ENCODE assay signal across 10 mouse cellular contexts in the genomic region with DNA sequence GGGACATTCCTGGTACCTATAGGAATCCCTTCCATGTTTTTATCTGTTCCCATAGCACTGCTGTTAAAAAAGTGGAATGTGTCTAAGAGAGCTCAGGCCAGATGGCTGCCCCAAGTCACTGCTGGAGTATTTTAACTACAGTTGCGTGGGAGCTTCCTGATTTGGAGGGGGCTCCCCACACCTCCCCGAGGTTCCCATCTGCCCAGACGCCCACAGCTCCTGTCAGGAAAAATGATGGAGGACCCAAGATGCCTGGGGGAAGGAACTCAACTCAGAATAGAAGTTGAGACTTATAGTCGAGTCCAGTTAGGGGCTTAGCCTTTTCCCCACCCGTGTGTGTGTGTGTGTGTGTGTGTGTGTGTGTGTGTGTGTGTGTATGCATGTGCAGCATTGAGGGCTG. TPM values are rescaled to one million over a fixed set of nuclear protein-coding genes. Genes with fewer than 3 reads are reported as not detected.
A peak's percentile ranks its signal among the peaks of the same experiment; 100 is the strongest.
DNase-seq lines count a peak whose midpoint lies in the region; ATAC-seq and TF ChIP-seq lines count a peak whose summit lies in the region.
"Had no signal": no experiment of that assay in that cellular context is flagged by ENCODE, and none has a peak within 500 bp of the region (broad histone marks: within the 10 kb centered on the region; RNA-seq: fewer than 3 reads in every experiment).

No protein-coding gene starts in this region.

- H3K4me2 ChIP-seq in hindbrain, embryonic 11.5 days (replicated peaks; ENCODE audit: low read depth, low read length): no peak overlapping the region
- H3K4me2 ChIP-seq in neural tube, embryonic 13.5 days: no peak overlapping the region
- no peak overlapping the region for H3K4me2 ChIP-seq in neural tube, embryonic 15.5 days
- H3K4me2 ChIP-seq in stomach, postnatal 0 days (replicated peaks; ENCODE audit: low read depth): no peak overlapping the region

- no peak overlapping the region for H3K4me3 ChIP-seq in hindbrain, embryonic 11.5 days (ENCODE audit: low read depth, low read length)
- H3K4me3 ChIP-seq in hindbrain, embryonic 10.5 days: no peak overlapping the region
- H3K4me3 ChIP-seq in neural tube, embryonic 13.5 days: no peak overlapping the region
- H3K4me3 ChIP-seq in neural tube, embryonic 15.5 days (replicated peaks): no peak overlapping the region
- no peak overlapping the region for H3K4me3 ChIP-seq in stomach, postnatal 0 days (ENCODE audit: low read depth, low read length)

- no peak for ATAC-seq in hindbrain, embryonic 11.5 days (ENCODE audit: low FRiP score)
- ATAC-seq in neural tube, embryonic 13.5 days (ENCODE audit: low read depth): no peak
- ATAC-seq in neural tube, embryonic 15.5 days (ENCODE audit: low FRiP score): no peak
- no peak for ATAC-seq in stomach, postnatal 0 days (ENCODE audit: low FRiP score, low TSS enrichment)
- ATAC-seq: midbrain, embryonic 16.5 days had no signal

- DNase-seq in hindbrain, embryonic 11.5 days (ENCODE audit: low spot score): no peak
- DNase-seq in hindbrain, embryonic 10.5 days (ENCODE audit: low spot score): no peak
- DNase-seq in left cerebral cortex, postnatal 10 days (ENCODE audit: extremely low spot score in 1 of 2, low spot score in 2 of 2): peak; percentile 58 to 75
- DNase-seq in stomach, postnatal 0 days (ENCODE audit: low spot score): no peak
- DNase-seq in embryo, embryonic 10.5 days (ENCODE audit: low spot score): no peak
- DNase-seq in adrenal gland, postnatal 36 days: no peak
- DNase-seq: gastrocnemius, postnatal 36 days had no signal

- no peak for TF ChIP-seq EP300 in stomach, postnatal 0 days (optimal IDR thresholded peaks at IDR 0.05)

- no peak for TF ChIP-seq CTCF in stomach, postnatal 0 days (IDR thresholded peaks at IDR 0.05; ENCODE audit: low read depth)

- H3K9ac ChIP-seq in hindbrain, embryonic 11.5 days (ENCODE audit: low read depth, low read length): no peak overlapping the region
- 0 out of 2 replicates have a peak overlapping the region, but pooled peaks have one; percentile 8 for H3K9ac ChIP-seq in neural tube, embryonic 13.5 days
- H3K9ac ChIP-seq in neural tube, embryonic 15.5 days (replicated peaks): no peak overlapping the region
- no peak overlapping the region for H3K9ac ChIP-seq in stomach, postnatal 0 days (ENCODE audit: low read length)

- H3K4me1 ChIP-seq in hindbrain, embryonic 11.5 days (replicated peaks; ENCODE audit: control insufficient read depth, insufficient read depth, low read length): no peaks in the 10 kb centered on the region; the same call in 1 of the 2 replicates
- peaks cover 76% of the 10 kb centered on the region for H3K4me1 ChIP-seq in hindbrain, embryonic 10.5 days (replicated peaks)
- peaks cover 39% of the 10 kb centered on the region for H3K4me1 ChIP-seq in neural tube, embryonic 13.5 days (replicated peaks)
- peaks cover 38% of the 10 kb centered on the region for H3K4me1 ChIP-seq in neural tube, embryonic 15.5 days
- H3K4me1 ChIP-seq in stomach, postnatal 0 days (replicated peaks; ENCODE audit: control insufficient read depth, insufficient read depth): 0 out of 2 replicates have a peak, but pooled peaks cover 8% of the 10 kb centered on the region

- no peaks in the 10 kb centered on the region for H3K9me3 ChIP-seq in hindbrain, embryonic 11.5 days (ENCODE audit: control insufficient read depth, low read length)
- no peaks in the 10 kb centered on the region for H3K9me3 ChIP-seq in hindbrain, embryonic 10.5 days
- H3K9me3 ChIP-seq in neural tube, embryonic 13.5 days: no peaks in the 10 kb centered on the region
- no peaks in the 10 kb centered on the region for H3K9me3 ChIP-seq in neural tube, embryonic 15.5 days (replicated peaks)
- no peaks in the 10 kb centered on the region for H3K9me3 ChIP-seq in stomach, postnatal 0 days (ENCODE audit: control insufficient read depth, low read length)

- H3K27me3 ChIP-seq in hindbrain, embryonic 11.5 days (ENCODE audit: control insufficient read depth, insufficient read depth, low read length): no peaks in the 10 kb centered on the region
- peaks cover 37% of the 10 kb centered on the region for H3K27me3 ChIP-seq in hindbrain, embryonic 10.5 days (ENCODE audit: insufficient read depth, poor library complexity, severe bottlenecking)
- no peaks in the 10 kb centered on the region for H3K27me3 ChIP-seq in neural tube, embryonic 13.5 days
- no peaks in the 10 kb centered on the region for H3K27me3 ChIP-seq in neural tube, embryonic 15.5 days (replicated peaks)
- no peaks in the 10 kb centered on the region for H3K27me3 ChIP-seq in stomach, postnatal 0 days (ENCODE audit: control insufficient read depth, insufficient read depth, low read length)

- 50% methylated on average over 5 of the region's 5 CpGs for WGBS in hindbrain, embryonic 11.5 days
- 64% methylated on average over 5 of the region's 5 CpGs for WGBS in hindbrain, embryonic 10.5 days
- 39% methylated on average over 5 of the region's 5 CpGs for WGBS in neural tube, embryonic 13.5 days
- WGBS in neural tube, embryonic 15.5 days: 55% methylated on average over 5 of the region's 5 CpGs
- WGBS in stomach, postnatal 0 days: 40% methylated on average over 5 of the region's 5 CpGs

- H3K36me3 ChIP-seq in hindbrain, embryonic 11.5 days (ENCODE audit: control insufficient read depth, insufficient read depth, low read length): no peaks in the 10 kb centered on the region
- H3K36me3 ChIP-seq in hindbrain, embryonic 10.5 days: no peaks in the 10 kb centered on the region
- no peaks in the 10 kb centered on the region for H3K36me3 ChIP-seq in neural tube, embryonic 13.5 days
- no peaks in the 10 kb centered on the region for H3K36me3 ChIP-seq in neural tube, embryonic 15.5 days
- no peaks in the 10 kb centered on the region for H3K36me3 ChIP-seq in stomach, postnatal 0 days (ENCODE audit: control insufficient read depth, insufficient read depth, low read length)

- intact Hi-C loops in left cerebral cortex, postnatal 10 days (cut with DNase I): no loop called here

- H3K27ac ChIP-seq in hindbrain, embryonic 11.5 days (ENCODE audit: low read depth, low read length): 0 out of 2 replicates have a peak overlapping the region, but pooled peaks have one; percentile 13
- H3K27ac ChIP-seq in hindbrain, embryonic 10.5 days: no peak overlapping the region
- no peak overlapping the region for H3K27ac ChIP-seq in neural tube, embryonic 13.5 days (replicated peaks)
- no peak overlapping the region for H3K27ac ChIP-seq in neural tube, embryonic 15.5 days (replicated peaks)
- H3K27ac ChIP-seq in stomach, postnatal 0 days (replicated peaks): 0 out of 2 replicates have a peak overlapping the region, but pooled peaks have one; percentile 49

RNA-seq across cellular contexts. Expression of gene Kif21b, which starts 2.8 kb away (rescaled TPM):
- 17.7 and 24.4 TPM in 2 replicates for polyA plus RNA-seq in hindbrain, embryonic 11.5 days (2014; fragmentation: Nextera tagmentation; extraction: Ambion mirVana)
- 6.6 and 15.5 TPM in 2 replicates for polyA plus RNA-seq in hindbrain, embryonic 10.5 days (2016; fragmentation: Nextera tagmentation; extraction: Ambion mirVana)
- 34.6 and 41.7 TPM in 2 replicates for polyA plus RNA-seq in neural tube, embryonic 13.5 days (2015; fragmentation: Nextera tagmentation; extraction: Ambion mirVana)
- 32.3 and 37.1 TPM in 2 replicates for polyA plus RNA-seq in neural tube, embryonic 15.5 days (2015; fragmentation: Nextera tagmentation; extraction: Ambion mirVana)
- total RNA-seq in left cerebral cortex, postnatal 10 days (2021): 100 to 1,000 TPM; 329 to 393 TPM
- polyA plus RNA-seq in stomach, postnatal 0 days (2015; fragmentation: Nextera tagmentation; extraction: Ambion mirVana): 0.29 and 0.36 TPM in 2 replicates
- total RNA-seq in adrenal gland, postnatal 36 days (2021): 1 to 10 TPM; 2.4 TPM

Comparison
In these comparisons a context has a peak if more than half of its experiments do, and no peak if none do; other contexts are left out.
1. H3K27ac ChIP-seq: peak in hindbrain, embryonic 11.5 days (single experiment) and stomach, postnatal 0 days (single experiment); none in hindbrain, embryonic 10.5 days (single experiment), neural tube, embryonic 13.5 days (single experiment) and neural tube, embryonic 15.5 days (single experiment).
2. DNase-seq: peak in left cerebral cortex, postnatal 10 days (2 of 2); none in hindbrain, embryonic 11.5 days (single experiment), hindbrain, embryonic 10.5 days (single experiment), stomach, postnatal 0 days (single experiment), embryo, embryonic 10.5 days (single experiment) and adrenal gland, postnatal 36 days (0 of 2).